Mouse (Mus musculus): ENCODE data around the gene Rasgef1b. TPM values are rescaled to one million over a fixed set of nuclear protein-coding genes. Genes with fewer than 3 reads are reported as not detected.
A peak's percentile ranks its signal among the peaks of the same experiment; 100 is the strongest.

The Rasgef1b gene
- polyA plus RNA-seq, 1 experiment from 2014 or later, result 83.7 TPM

- 94% methylated on average over 9 of the region's 9 CpGs for WGBS
- Histone ChIP-seq H3K4me3 (ENCODE audit: low read depth, low read length) (no peak overlapping the region), H3K9me3 (ENCODE audit: control insufficient read depth, low read length) (no peaks in the 10 kb centered on the region), H3K4me1 (ENCODE audit: control insufficient read depth, insufficient read depth, low read length) (no peaks in the 10 kb centered on the region), H3K27me3 (ENCODE audit: control insufficient read depth, insufficient read depth, low read length) (no peaks in the 10 kb centered on the region), H3K36me3 (ENCODE audit: control insufficient read depth, insufficient read depth, low read length) (no peaks in the 10 kb centered on the region), H3K4me2 (ENCODE audit: low read depth, low read length) (no peak overlapping the region), H3K9ac (replicated peaks; ENCODE audit: low read depth, low read length) (no peak overlapping the region), H3K27ac (ENCODE audit: low read depth, low read length) (no peak overlapping the region)
- no peak for ATAC-seq (ENCODE audit: low read depth)
Observed at GRCm38 (mm10) chr5:99413391-99413790, 315.5 kb downstream of the Rasgef1b start.

GRCm38 (mm10) chr5:99404403-99405170, 324.3 kb downstream of the Rasgef1b start:
- Histone ChIP-seq H3K4me2 (ENCODE audit: low read depth, low read length) (no peak overlapping the region), H3K27me3 (ENCODE audit: control insufficient read depth, insufficient read depth, low read length) (no peaks in the 10 kb centered on the region), H3K4me1 (ENCODE audit: control insufficient read depth, insufficient read depth, low read length) (peaks cover 20% of the 10 kb centered on the region), H3K36me3 (ENCODE audit: control insufficient read depth, insufficient read depth, low read length) (no peaks in the 10 kb centered on the region), H3K4me3 (ENCODE audit: low read depth, low read length) (no peak overlapping the region), H3K9me3 (ENCODE audit: control insufficient read depth, low read length) (no peaks in the 10 kb centered on the region), H3K27ac (ENCODE audit: low read depth, low read length) (no peak overlapping the region), H3K9ac (replicated peaks; ENCODE audit: low read depth, low read length) (no peak overlapping the region)
- 91% methylated on average over 11 of the region's 11 CpGs for WGBS
- no peak for ATAC-seq (ENCODE audit: low read depth)

GRCm38 (mm10) chr5:99403325-99403724, 325.5 kb downstream of the Rasgef1b start:
- Histone ChIP-seq H3K27me3 (ENCODE audit: control insufficient read depth, insufficient read depth, low read length) (no peaks in the 10 kb centered on the region), H3K4me1 (ENCODE audit: control insufficient read depth, insufficient read depth, low read length) (peaks cover 20% of the 10 kb centered on the region), H3K9me3 (ENCODE audit: control insufficient read depth, low read length) (no peaks in the 10 kb centered on the region), H3K4me3 (ENCODE audit: low read depth, low read length) (no peak overlapping the region), H3K9ac (replicated peaks; ENCODE audit: low read depth, low read length) (no peak overlapping the region), H3K4me2 (ENCODE audit: low read depth, low read length) (no peak overlapping the region), H3K36me3 (ENCODE audit: control insufficient read depth, insufficient read depth, low read length) (no peaks in the 10 kb centered on the region), H3K27ac (ENCODE audit: low read depth, low read length) (peak overlapping the region; percentile 18)
- 69% methylated on average over 5 of the region's 5 CpGs for WGBS
- no peak for ATAC-seq (ENCODE audit: low read depth)

- no peak overlapping the region for H3K9ac ChIP-seq (replicated peaks; ENCODE audit: low read depth, low read length)
- 6% methylated on average over 2 of the region's 2 CpGs for WGBS
- H3K27me3 ChIP-seq (ENCODE audit: control insufficient read depth, insufficient read depth, low read length), result no peaks in the 10 kb centered on the region
- no peak overlapping the region for H3K4me3 ChIP-seq (ENCODE audit: low read depth, low read length)
- peak overlapping the region; percentile 22; the same call in 1 of the 2 replicates for H3K27ac ChIP-seq (ENCODE audit: low read depth, low read length)
- H3K4me1 ChIP-seq (ENCODE audit: control insufficient read depth, insufficient read depth, low read length), result peaks cover 24% of the 10 kb centered on the region
- H3K9me3 ChIP-seq (ENCODE audit: control insufficient read depth, low read length), result no peaks in the 10 kb centered on the region
- no peaks in the 10 kb centered on the region for H3K36me3 ChIP-seq (ENCODE audit: control insufficient read depth, insufficient read depth, low read length)
- peak; percentile 52 for ATAC-seq (ENCODE audit: low read depth)
- no peak overlapping the region for H3K4me2 ChIP-seq (ENCODE audit: low read depth, low read length)
Observed at GRCm38 (mm10) chr5:99402784-99403183, 326.1 kb downstream of the Rasgef1b start.

- H3K27ac ChIP-seq (ENCODE audit: low read depth, low read length), result no peak overlapping the region; the same call in 1 of the 2 replicates
- WGBS, result 21% methylated on average over 7 of the region's 7 CpGs
- no peak overlapping the region for H3K9ac ChIP-seq (replicated peaks; ENCODE audit: low read depth, low read length)
- peak; percentile 28 for ATAC-seq (ENCODE audit: low read depth)
- H3K9me3 ChIP-seq (ENCODE audit: control insufficient read depth, low read length), result no peaks in the 10 kb centered on the region
- H3K36me3 ChIP-seq (ENCODE audit: control insufficient read depth, insufficient read depth, low read length), result no peaks in the 10 kb centered on the region
- no peaks in the 10 kb centered on the region for H3K27me3 ChIP-seq (ENCODE audit: control insufficient read depth, insufficient read depth, low read length)
- no peak overlapping the region for H3K4me2 ChIP-seq (ENCODE audit: low read depth, low read length)
- H3K4me1 ChIP-seq (ENCODE audit: control insufficient read depth, insufficient read depth, low read length), result peaks cover 24% of the 10 kb centered on the region
- H3K4me3 ChIP-seq (ENCODE audit: low read depth, low read length), result no peak overlapping the region
Observed at GRCm38 (mm10) chr5:99402297-99402696, 326.6 kb downstream of the Rasgef1b start.

GRCm38 (mm10) chr5:99399855-99400626, 328.8 kb downstream of the Rasgef1b start:
- Histone ChIP-seq H3K4me3 (ENCODE audit: low read depth, low read length) (no peak overlapping the region), H3K27me3 (ENCODE audit: control insufficient read depth, insufficient read depth, low read length) (no peaks in the 10 kb centered on the region), H3K9ac (replicated peaks; ENCODE audit: low read depth, low read length) (no peak overlapping the region), H3K4me2 (ENCODE audit: low read depth, low read length) (no peak overlapping the region), H3K27ac (ENCODE audit: low read depth, low read length) (no peak overlapping the region), H3K9me3 (ENCODE audit: control insufficient read depth, low read length) (no peaks in the 10 kb centered on the region), H3K36me3 (ENCODE audit: control insufficient read depth, insufficient read depth, low read length) (no peaks in the 10 kb centered on the region), H3K4me1 (ENCODE audit: control insufficient read depth, insufficient read depth, low read length) (peaks cover 24% of the 10 kb centered on the region)
- 49% methylated on average over 7 of the region's 7 CpGs for WGBS
- ATAC-seq (ENCODE audit: low read depth), result no peak

- no peaks in the 10 kb centered on the region for H3K9me3 ChIP-seq (ENCODE audit: control insufficient read depth, low read length)
- ATAC-seq (ENCODE audit: low read depth), result peak; percentile 28; the same call in 1 of the 2 replicates
- 44% methylated on average over 5 of the region's 5 CpGs for WGBS
Observed at GRCm38 (mm10) chr5:99398472-99399070, 330.3 kb downstream of the Rasgef1b start.

GRCm38 (mm10) chr5:99394578-99394977, 334.3 kb downstream of the Rasgef1b start:
- no peak for ATAC-seq (ENCODE audit: low read depth)
- H3K4me3 ChIP-seq (ENCODE audit: low read depth, low read length), result no peak overlapping the region
- peaks cover 4% of the 10 kb centered on the region; the same call in 1 of the 2 replicates for H3K4me1 ChIP-seq (ENCODE audit: control insufficient read depth, insufficient read depth, low read length)
- no peaks in the 10 kb centered on the region for H3K27me3 ChIP-seq (ENCODE audit: control insufficient read depth, insufficient read depth, low read length)
- H3K4me2 ChIP-seq (ENCODE audit: low read depth, low read length), result no peak overlapping the region
- H3K9ac ChIP-seq (replicated peaks; ENCODE audit: low read depth, low read length), result no peak overlapping the region
- H3K27ac ChIP-seq (ENCODE audit: low read depth, low read length), result no peak overlapping the region
- no peaks in the 10 kb centered on the region for H3K36me3 ChIP-seq (ENCODE audit: control insufficient read depth, insufficient read depth, low read length)
- no peaks in the 10 kb centered on the region for H3K9me3 ChIP-seq (ENCODE audit: control insufficient read depth, low read length)
- 87% methylated on average over 5 of the region's 5 CpGs for WGBS

More at GRCm38 (mm10) chr5:99398472-99399070, 330.3 kb downstream of the Rasgef1b start:
- Histone ChIP-seq H3K27me3 (ENCODE audit: control insufficient read depth, insufficient read depth, low read length) (no peaks in the 10 kb centered on the region), H3K36me3 (ENCODE audit: control insufficient read depth, insufficient read depth, low read length) (no peaks in the 10 kb centered on the region), H3K9ac (replicated peaks; ENCODE audit: low read depth, low read length) (no peak overlapping the region), H3K4me3 (ENCODE audit: low read depth, low read length) (no peak overlapping the region), H3K4me2 (ENCODE audit: low read depth, low read length) (no peak overlapping the region), H3K4me1 (ENCODE audit: control insufficient read depth, insufficient read depth, low read length) (peaks cover 24% of the 10 kb centered on the region), H3K27ac (ENCODE audit: low read depth, low read length) (no peak overlapping the region)

GRCm38 (mm10) chr5:99391525-99391924, 337.3 kb downstream of the Rasgef1b start:
- Histone ChIP-seq H3K4me3 (ENCODE audit: low read depth, low read length) (no peak overlapping the region), H3K27me3 (ENCODE audit: control insufficient read depth, insufficient read depth, low read length) (no peaks in the 10 kb centered on the region), H3K27ac (ENCODE audit: low read depth, low read length) (no peak overlapping the region), H3K4me2 (ENCODE audit: low read depth, low read length) (no peak overlapping the region), H3K36me3 (ENCODE audit: control insufficient read depth, insufficient read depth, low read length) (no peaks in the 10 kb centered on the region), H3K4me1 (ENCODE audit: control insufficient read depth, insufficient read depth, low read length) (no peaks in the 10 kb centered on the region), H3K9me3 (ENCODE audit: control insufficient read depth, low read length) (no peaks in the 10 kb centered on the region), H3K9ac (replicated peaks; ENCODE audit: low read depth, low read length) (no peak overlapping the region)
- no peak for ATAC-seq (ENCODE audit: low read depth)
- WGBS, result 9% methylated on average over 3 of the region's 3 CpGs

Data from neural tube, embryonic 14.5 days (tissue).